Mouse (Mus musculus) gastrocnemius, adult 2 months (tissue): Measurements from ENCODE around the gene Stn1. TPM values are rescaled to one million over a fixed set of nuclear protein-coding genes. Genes with fewer than 3 reads are reported as not detected.

Experiments
- DNase-seq: peaks from one replicate; pipeline ENCODE4 v3.0.0; 2022
- H3K27ac ChIP-seq: fragments of 200-600 bp; 2 replicates; pipeline ENCODE4 v1.8.1; 2022; ENCODE audit warnings: mild to moderate bottlenecking
- H3K4me3 ChIP-seq: fragments of 200-600 bp; 2 replicates; pipeline ENCODE4 v1.8.1; 2022; ENCODE audit warnings: mild to moderate bottlenecking, moderate library complexity
- CTCF ChIP-seq: fragments of 200-600 bp; IDR thresholded peaks from 2 replicates; pipeline ENCODE4 v1.8.1; 2022; ENCODE audit warnings: antibody characterized with exemption, mild to moderate bottlenecking, moderate library complexity
- intact Hi-C: fragments of 180-260 bp; cut with DNase I; formaldehyde crosslinking; loops from one replicate; pipeline ENCODE4 v1.15.1; 2025
- total RNA-seq, 2 experiments: library from RNA; stranded (reverse); gene quantifications; 2 replicates each; pipeline ENCODE4 v1.2.3; 2021

The Stn1 gene
- total RNA-seq, 2 experiments from 2014 or later = 3.8 to 5.6 TPM

DNA sequence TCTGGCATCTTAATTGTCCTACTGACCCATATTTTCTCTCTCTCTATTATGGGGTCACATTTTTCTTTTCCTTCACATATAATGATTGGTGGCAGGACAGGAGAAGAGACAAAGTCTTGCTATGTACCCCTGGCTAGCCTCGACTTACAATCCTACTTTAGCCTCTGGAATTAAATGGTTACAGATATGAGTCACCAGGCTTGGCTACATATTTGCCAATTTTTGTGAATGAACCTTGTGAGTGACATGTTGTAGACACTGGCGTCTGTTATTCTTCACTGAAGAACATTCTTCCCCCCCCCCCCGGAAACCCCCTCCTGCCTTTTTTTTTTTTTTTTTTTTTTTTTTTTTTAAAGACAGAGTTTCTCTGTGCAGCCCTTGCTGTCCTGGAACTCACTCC is 54.0 kb downstream of the Stn1 start:
- Histone ChIP-seq H3K27ac (no peak overlapping the region), H3K4me3 (no peak overlapping the region)
- no peak for TF ChIP-seq CTCF
- intact Hi-C loops = no loop called here
- DNase-seq = no peak

DNA sequence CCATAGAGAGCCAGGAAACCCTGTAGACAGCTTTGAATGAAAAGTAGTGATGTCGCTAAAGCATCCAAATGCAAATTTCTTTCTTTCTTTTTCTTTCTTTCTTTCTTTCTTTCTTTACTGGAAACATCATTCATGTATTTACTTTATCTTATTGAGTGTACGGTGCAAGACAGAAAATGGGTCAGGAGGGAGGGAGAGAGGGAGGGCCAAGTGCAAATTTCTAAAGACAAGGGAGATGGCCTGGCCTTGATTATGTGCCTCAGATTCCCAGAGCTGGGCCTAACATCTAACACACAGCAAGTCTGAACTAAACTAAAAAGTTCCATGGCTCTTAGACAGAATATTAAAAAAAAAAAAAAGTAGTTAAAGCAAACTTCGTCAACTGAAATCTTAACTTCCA is 63.9 kb downstream of the Stn1 start:
- DNase-seq = no peak
- intact Hi-C loops = no loop called here
- TF ChIP-seq CTCF = no peak
- H3K27ac ChIP-seq = no peak overlapping the region
- no peak overlapping the region; the same call in 1 of the 2 replicates for H3K4me3 ChIP-seq

DNA sequence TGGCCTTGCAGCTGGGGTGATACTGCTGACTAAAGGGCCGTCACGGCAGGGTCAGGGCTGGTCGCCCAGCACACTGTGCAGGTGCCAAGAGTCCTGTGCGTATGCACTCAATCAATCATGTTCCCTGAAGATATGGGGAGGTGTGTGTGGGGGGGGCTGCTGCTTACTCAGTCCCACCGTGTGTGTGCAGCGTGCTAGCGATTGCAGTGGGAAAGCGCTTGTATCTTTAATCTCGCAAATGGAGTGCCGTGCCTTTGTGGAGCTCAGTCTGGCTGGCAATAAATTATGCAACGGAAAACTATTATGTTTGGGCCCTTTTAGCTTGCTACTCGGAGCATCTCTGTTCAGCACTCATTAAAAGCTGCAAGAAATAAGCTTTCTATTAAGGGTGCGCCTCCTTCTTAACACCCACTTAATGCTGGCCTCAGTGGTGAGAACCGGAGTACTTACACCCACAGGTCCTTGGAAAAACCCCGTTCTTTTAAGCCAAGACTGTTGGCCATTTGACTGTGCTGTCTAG is 64.4 kb downstream of the Stn1 start:
- no peak for TF ChIP-seq CTCF
- peak; percentile 80 for DNase-seq
- Histone ChIP-seq H3K4me3 (peak overlapping the region; percentile 28), H3K27ac (peak overlapping the region; percentile 49; the same call in 1 of the 2 replicates)
- intact Hi-C loops = no loop called here

DNA sequence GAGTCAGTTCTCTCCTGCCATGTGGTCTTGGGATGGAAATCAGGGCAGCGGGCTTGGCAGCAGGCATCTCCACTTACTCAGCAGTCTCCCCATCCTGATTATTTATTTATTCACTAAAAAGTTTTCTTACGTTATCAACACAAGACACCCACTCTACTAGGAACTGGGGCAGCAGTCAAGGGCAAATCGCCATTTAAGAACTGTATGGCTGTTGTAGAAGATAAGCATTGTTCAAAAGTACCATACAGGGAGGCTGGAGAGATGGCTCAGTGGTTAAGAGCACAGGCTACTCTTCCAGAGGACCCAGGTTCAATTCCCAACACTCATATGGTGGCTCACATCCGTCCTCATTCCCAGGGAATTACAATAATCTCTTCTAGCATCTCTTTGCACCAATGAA is 65.5 kb downstream of the Stn1 start:
- DNase-seq = no peak
- H3K4me3 ChIP-seq = no peak overlapping the region
- TF ChIP-seq CTCF = no peak
- intact Hi-C loops = no loop called here
- H3K27ac ChIP-seq = no peak overlapping the region

DNA sequence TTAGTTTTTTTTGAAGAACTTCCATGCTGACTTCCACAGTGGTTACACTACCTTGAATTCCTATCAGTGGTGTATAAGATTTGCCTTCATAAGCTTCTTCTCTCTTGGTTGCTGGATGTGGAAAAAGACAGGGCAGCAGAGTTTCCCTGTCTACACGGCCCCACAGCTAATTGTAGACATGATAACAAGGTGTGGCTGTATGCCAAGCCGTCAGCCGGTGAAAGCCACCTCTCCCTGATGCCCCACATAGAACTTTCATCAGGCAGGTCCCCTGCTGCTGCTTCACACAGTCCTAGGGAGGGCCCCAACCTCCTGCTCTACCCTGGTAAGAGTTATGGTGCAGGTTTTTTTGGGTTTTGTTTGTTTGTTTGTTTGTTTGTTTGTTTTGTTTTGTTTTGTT is 68.6 kb downstream of the Stn1 start:
- Histone ChIP-seq H3K4me3 (no peak overlapping the region), H3K27ac (no peak overlapping the region)
- TF ChIP-seq CTCF = no peak
- intact Hi-C loops = no loop called here
- no peak for DNase-seq

DNA sequence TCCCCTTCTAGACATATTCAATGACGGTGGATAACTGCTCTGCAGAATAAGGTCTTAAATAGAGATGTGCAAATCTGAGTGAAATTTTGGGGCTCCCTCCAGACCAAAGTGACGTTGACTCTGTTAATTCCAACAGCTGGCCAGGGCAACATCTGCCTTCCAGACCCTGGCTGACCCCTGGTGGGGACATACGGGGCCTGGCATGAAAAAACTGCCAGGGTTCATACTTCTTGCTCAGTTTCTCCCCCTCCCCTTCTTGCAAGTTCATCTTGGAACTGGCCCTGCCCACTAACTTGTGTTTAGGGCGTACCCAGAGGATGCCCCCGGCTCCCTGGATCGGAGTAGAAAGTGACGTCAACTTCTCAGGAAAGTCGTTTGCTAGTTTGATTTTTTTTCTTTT is 70.5 kb downstream of the Stn1 start:
- no peak for DNase-seq
- no peak overlapping the region for H3K27ac ChIP-seq
- no peak overlapping the region for H3K4me3 ChIP-seq
- no peak; the same call in 1 of the 2 replicates for TF ChIP-seq CTCF
- intact Hi-C loops = loop anchor here (2.0 kb wide), 1 partner anchor 36 kb away; no protein-coding TSS in a partner anchor

DNA sequence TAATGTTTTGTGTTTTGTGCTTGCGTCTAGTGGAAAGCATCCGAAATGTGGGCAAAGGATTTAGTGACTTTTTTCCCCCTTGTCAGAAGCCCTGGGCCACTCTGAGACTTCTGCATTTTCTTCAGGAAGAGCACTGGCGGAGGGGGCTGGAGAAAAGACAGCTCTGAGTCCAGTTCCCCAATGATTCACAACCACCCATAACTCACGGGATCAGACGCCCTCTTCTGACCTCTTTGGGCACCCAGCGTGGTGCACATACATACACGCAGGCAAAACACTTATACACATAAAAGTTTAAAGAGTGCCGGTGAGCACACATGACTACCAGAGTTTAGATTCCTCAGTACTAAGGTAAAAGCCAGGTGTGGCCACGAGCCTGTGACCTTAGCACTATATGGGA is 71.8 kb downstream of the Stn1 start:
- intact Hi-C loops = no loop called here
- DNase-seq = no peak
- Histone ChIP-seq H3K27ac (no peak overlapping the region), H3K4me3 (no peak overlapping the region)
- TF ChIP-seq CTCF = peak; percentile 34; the same call in 1 of the 2 replicates

DNA sequence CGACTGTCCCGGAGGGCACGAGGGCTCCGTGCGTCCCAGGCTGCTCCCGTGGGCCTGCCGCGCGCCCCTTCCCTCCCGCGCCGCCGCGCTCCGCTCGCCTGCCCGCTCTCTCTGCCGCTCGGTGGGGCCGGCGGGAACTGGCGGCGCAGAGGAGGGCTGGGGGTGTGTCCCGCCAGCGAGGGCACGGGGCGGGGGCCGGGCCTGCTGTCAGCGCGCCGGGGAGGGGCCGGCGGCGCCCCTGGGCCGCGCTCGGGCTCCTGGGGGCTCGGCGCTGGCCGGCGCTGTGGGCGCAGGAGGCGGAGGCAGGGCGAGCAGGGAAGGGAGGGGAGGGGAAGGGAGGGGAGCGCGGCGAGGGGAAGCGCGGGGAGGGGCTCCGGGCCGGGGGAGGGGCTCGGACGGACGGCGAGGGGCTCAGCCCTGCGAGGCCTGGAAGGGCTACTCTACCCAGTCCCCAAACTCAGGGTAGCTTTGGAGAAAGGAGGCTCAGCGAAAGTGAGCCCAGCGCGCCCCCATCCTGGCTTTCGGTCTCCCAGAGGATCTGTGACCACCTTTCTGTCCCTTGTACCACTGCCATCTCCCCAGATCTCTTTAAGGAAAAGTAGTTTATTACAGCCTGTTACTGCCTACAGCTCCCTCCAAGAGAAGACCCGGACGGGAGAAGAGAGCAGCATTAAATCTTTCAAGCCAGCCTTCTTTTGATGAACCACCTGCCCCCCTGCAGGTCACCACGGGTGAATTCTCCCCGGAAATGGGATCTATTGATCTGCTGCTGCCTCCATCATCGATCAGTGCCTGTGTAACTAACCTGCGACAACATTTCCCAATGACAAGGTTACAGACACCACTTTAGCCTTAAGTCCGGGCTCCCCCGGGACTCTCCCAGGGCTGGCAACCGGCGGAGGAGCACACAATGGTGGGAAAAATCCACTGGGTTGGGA is 72.7 kb downstream of the Stn1 start, which contains the start of gene Sh3pxd2a:
Sh3pxd2a (minus strand) TSS at position 98 of the 938 bp plus-strand sequence.
- Histone ChIP-seq H3K4me3 (peak within 1 kb of the TSS; percentile 86), H3K27ac (peak within 1 kb of the TSS; percentile 91)
- no peak for TF ChIP-seq CTCF
- peak; percentile 79 for DNase-seq
- intact Hi-C loops = loop anchor here (1.0 to 5.0 kb wide), 3 partner anchors 62 to 108 kb away; no protein-coding TSS in a partner anchor

DNA sequence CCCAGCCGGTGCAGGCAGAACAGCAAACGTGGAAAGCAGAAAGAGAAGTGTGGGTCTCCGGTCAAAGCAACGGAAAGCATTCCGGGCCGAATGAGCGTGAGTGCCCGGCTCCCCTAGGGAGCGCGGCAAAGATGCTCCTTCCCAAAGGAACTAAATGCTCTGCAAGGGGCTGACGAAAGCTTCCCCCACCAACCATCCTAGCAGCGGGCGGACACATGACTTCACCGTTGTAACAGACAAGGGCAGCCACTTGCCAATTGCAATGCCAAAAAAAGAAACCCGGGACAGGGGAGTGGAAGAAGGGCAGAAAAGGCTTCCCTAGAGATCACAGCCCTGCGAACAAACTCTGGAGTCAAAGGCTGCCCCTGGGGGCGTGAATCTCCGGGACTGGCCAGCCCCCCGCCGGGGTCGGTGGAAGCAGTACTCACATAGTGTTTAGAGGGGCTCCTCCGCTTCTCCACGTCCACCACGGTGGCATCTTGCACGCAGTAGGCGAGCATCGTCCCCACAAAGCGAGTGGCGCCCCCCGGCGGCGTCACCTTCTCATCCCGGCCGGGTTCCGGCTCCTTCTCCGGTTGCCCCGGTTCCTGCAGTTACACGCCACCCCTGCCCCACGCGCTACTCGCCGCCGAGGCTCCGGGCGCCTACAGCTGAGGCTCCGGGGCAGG is 73.5 kb downstream of the Stn1 start:
- Histone ChIP-seq H3K4me3 (peak overlapping the region; percentile 86), H3K27ac (peak overlapping the region; percentile 91)
- intact Hi-C loops = loop anchor here (1.0 to 5.0 kb wide), 3 partner anchors 61 to 107 kb away; no protein-coding TSS in a partner anchor
- peak; percentile 94; the same call in 1 of the 2 replicates for TF ChIP-seq CTCF
- peak; percentile 95 for DNase-seq

DNA sequence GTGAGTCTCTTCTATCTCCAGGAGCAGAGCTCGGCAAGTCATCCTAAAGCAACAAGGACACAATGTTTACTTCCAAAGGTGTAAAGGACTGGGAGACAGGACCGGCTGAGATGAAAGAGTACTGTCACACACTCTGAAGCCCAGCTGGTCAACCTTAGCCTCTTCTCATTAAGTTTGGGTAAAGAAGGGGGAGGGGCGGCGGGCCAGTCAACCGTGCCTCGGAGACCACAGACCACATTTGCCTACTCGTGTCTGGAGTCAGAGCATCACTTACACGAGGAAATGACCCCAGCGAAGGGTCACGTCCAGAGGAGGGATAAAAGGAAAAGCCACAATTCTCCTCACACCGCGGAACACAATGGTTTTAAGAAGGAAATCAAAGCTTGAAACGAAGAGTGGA is 74.1 kb downstream of the Stn1 start:
- Histone ChIP-seq H3K4me3 (peak overlapping the region; percentile 86), H3K27ac (peak overlapping the region; percentile 91)
- intact Hi-C loops = loop anchor here (5.0 kb wide), 2 partner anchors 61 to 81 kb away; no protein-coding TSS in a partner anchor
- no peak for TF ChIP-seq CTCF
- peak; percentile 45 for DNase-seq

DNA sequence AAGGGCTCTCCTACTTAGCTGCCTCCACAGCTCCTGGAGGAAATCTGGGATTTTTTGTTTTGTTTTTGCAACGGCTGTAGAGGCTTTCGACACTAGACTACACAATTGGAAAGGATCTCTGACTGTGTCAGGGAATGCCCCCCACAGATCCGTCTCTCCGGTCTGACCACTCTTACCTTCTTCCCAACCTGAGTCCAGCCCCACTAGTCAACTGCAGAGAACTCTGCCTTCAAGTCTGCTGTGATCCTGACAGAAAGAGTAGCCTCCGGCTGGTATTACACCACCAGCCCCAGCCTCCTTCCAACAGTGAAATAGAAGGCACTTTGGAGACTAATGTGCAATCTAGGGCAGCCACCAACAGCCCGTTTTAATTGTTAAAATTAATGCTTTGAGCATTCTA is 74.6 kb downstream of the Stn1 start:
- peak; percentile 39 for DNase-seq
- H3K27ac ChIP-seq = peak overlapping the region; percentile 91
- TF ChIP-seq CTCF = no peak
- peak overlapping the region; percentile 86 for H3K4me3 ChIP-seq
- intact Hi-C loops = loop anchor here (5.0 kb wide), 2 partner anchors 60 to 80 kb away; no protein-coding TSS in a partner anchor

DNA sequence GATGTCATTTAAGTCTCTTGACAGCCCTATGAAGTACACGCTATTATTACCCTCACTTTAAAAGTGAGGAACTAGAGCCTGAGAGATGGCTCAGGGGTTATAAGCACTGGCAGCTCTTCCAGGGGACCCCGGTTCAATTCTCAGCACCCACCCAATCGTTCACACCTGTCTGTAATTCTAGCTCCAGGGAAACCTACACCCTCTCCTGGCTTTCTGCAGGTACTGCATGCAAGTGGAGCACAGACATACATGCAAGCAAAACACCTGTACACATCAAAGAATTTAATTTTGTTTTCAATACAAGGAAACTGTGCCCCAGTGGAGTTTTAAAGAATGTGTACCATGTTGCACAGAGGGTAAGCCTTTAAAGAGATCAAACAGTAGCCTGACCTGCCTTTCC is 75.5 kb downstream of the Stn1 start:
- Histone ChIP-seq H3K27ac (peak overlapping the region; percentile 91), H3K4me3 (peak overlapping the region; percentile 28; the same call in 1 of the 2 replicates)
- peak; percentile 48 for TF ChIP-seq CTCF
- intact Hi-C loops = loop anchor here (5.0 kb wide), 2 partner anchors 60 to 80 kb away; no protein-coding TSS in a partner anchor
- peak; percentile 22 for DNase-seq
